Mouse (Mus musculus) gastrocnemius, adult 8-10 months (tissue): ENCODE results near the gene Il2rb. TPM values are rescaled to one million over a fixed set of nuclear protein-coding genes. Genes with fewer than 3 reads are reported as not detected.

Experiments used
- DNase-seq, 2 experiments: peaks; one replicate each; pipeline ENCODE4 v3.0.0; 2022; ENCODE audit warnings: low spot score in 2 of 2
- total RNA-seq, 4 experiments: library from RNA; stranded (reverse); gene quantifications; 2 replicates each; pipeline ENCODE4 v1.2.4; 2022

Il2rb gene
- not detected for total RNA-seq

DNA sequence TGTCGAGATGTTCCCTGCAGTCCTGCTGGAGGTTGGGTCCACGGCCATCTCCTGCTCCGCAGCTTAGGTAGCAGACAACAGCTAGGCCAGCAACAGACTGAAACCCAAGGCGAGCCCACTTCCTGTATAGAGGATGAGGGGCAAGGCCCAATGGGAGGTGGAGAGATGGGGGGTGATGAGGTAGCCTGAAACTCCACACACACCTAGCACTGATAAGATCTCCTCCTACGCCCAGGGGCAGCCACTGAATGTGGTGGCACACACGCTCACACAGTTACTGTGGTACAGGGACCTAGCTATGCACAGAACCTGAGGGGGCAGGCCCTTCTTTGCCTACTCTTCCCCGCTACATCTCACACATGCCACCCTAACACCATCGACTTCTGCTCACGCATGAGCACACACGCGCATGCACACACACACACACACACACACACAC lies at the start of gene Il2rb:
TSS of gene Il2rb (minus strand) at position 304 of the 439 bp plus-strand sequence.
- DNase-seq, result no peak

DNA sequence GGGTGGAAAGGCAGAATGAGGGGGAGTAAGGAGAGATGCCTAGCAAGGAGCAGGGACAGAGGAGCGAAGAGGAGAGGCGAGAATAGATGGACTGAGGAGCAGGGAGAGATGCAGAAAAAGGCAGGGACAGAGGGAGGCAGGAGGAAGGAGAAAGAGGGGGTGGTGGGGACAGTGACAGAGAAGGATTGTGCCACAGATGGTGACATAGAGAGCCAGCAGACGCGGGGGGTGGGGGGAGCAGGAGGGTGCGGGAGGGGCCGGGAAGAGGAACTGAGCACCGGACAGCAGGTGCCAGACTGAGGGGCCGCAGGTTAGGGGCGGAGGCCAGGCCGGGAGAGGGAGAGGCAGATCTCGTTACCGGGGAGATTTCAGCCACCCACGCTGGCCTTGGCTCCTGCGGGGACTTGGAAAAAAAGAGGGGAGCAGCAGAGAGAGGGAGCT lies 49.5 kb upstream of the Il2rb start, which contains the start of gene Sstr3:
TSS of gene Sstr3 (minus strand) at position 125 of the 441 bp plus-strand sequence.
- DNase-seq, result no peak

DNA sequence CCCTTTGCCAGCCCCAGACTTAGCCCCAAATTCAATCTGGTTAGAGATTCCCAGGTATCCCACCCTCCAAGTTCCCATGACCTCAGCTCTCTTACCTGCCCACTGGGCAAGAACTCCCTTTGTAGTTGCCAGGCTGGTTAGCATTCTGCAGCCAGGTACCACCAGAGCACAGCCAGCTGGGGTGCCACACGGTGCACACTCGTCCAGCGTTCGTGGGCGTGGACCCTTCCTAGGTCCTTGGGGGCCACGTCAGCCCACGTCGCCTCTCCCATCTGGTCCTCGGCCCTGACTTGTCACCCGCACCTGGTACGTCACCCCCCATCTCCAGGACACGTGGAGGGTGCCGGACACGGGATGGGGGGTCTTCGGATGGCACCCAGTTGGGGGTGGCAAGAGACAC lies 49.0 kb upstream of the Il2rb start:
- no peak for DNase-seq

DNA sequence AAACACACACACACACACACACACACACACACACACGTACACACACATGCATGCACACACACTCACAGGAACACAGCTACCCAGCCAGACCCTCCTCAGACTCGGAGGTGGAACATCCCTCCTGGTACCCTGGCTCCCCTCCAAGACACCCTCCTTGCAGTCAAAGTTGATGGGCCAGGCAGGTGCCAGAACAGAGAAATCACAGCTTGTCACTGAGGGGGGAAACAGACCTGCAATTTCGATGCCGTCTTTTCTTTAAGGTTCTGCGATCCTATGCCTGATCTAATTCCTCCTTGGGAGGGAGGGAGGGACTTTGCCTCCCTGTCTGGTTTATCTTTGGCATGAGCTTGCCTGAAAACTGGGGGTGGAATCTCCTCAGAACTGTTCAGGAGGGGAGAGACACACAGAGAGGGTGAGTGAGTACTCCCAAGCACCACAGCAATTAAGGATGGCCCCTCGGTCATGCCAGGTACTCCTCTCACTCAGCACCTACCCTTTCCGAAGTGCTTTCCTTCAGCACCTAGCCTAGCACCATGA lies 47.8 kb upstream of the Il2rb start:
- no peak for DNase-seq

DNA sequence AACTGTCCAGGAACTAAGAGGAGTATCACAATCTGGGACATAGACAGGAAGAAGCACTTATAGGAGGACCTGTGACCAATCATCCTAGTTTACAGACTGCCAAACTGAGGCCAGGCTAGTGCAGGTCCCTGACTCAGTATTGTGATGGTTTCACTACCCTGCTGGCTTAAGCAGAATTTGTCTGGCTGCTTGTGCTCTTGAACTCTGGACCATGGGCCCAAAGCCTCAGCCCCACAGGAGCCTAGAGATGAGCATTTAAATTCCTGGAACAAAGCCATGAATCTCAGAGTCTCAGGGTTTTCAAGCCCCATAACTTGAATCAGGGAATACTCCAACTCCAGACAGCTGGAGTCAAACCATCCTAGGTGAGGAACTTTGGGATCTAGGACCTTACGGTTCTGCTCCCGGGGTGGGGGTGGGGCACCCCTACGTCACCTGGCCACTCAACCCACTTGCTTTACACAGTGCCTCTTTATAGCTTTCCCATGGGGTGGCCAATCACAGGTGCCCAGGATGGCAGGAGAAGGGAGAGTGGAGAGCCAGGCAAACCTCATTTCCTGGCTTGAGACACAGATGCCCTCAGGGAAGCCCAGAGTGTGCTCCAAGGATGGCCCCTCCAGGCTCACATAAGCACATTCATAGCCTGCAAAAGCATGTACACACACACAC lies 47.2 kb upstream of the Il2rb start:
- DNase-seq, result no peak

DNA sequence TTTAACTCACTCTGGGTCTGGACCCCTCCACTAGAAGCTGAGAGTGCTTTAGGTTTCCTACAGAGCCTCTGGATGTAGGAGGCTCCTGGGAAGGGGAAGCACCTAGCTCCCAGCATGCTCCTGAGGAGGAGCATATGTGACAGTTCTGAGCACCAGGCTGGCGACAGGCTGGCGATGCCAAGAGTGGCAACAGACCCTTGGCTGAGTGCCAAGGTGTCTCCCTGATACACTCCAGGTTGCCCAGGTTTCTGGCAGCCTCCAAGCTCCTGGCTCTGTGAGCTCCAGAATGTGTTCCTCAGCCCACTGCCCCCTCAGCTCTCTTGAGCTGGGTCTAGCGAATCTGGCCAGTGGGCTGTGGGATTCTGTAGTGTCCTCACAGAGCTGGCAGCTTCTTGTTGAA lies 46.5 kb upstream of the Il2rb start:
- DNase-seq, result no peak

DNA sequence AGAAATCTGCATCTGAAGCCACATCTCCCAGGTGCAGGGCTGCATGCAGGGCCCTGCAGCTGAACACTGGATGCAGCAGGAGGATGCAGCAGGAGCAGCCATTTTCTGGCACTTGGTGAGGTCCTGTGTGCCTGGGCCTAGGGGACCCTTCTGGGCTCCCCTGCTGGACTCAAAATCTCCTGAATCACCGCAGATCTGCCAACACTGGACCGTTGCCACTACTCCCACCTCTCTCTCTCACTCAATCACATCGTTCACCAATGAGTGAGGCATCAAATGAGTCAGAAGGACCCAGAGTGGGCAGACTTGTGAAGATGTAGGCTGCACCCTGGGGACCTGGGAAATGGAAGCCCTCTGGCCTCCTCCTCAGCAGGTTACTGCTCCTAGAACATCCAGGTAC lies 46.0 kb upstream of the Il2rb start:
- DNase-seq, result no peak

DNA sequence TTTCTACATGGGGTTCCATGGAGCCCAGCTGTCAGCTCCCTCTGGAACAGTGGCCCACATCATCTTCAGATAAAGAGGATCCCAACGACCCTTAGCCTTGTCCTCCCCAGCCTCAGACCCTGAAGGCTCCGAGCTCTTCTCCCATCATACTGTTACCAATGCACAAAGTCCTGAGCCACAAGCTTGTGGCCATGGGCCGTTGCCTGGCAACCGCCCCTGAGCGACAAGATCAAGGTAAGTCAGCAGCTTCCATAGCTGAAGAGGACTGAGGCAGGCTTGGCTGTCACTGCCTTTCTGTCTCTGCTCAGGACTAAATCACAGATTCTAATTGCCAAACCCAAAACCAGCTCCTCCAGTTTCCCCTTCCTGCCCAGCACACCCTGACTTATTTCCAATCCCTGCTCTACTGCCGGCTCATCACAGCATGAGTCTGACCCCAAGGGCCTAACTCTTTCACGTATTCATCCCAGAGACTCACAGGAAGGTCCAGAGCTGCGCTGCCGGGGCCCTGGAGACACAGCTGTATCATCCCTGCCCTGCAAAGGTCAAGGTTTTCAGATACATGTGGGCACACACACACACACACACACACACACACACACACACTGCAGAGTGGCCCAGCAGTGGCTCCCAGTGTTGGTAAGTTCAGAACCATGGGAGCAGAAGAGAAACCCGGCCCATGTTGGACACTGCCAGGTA lies 40.8 kb upstream of the Il2rb start:
- DNase-seq, result no peak

DNA sequence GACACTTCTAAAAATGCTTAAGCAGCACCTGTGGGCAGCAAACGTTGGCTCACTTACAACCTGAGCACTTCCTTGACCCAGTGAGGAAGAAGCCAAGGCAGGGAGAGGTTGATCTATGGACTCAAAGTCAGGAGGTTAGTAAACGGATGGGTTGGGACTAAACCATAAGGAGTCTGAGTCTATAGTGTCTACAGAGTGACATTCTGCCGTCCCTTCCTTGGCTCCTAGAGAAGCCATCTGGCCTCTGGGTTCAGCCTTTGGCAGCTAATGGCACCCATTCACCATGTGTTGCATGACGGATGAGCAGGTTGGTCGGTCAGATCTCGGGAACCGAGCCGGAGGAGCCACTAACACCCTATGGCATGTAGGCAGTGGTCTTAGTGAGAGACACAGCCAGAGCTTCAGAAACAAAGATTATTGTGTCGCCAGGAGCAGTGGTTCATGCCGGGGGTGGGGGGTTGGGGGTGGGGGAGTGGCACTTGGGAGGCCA lies 38.3 kb upstream of the Il2rb start:
- DNase-seq, result no peak

DNA sequence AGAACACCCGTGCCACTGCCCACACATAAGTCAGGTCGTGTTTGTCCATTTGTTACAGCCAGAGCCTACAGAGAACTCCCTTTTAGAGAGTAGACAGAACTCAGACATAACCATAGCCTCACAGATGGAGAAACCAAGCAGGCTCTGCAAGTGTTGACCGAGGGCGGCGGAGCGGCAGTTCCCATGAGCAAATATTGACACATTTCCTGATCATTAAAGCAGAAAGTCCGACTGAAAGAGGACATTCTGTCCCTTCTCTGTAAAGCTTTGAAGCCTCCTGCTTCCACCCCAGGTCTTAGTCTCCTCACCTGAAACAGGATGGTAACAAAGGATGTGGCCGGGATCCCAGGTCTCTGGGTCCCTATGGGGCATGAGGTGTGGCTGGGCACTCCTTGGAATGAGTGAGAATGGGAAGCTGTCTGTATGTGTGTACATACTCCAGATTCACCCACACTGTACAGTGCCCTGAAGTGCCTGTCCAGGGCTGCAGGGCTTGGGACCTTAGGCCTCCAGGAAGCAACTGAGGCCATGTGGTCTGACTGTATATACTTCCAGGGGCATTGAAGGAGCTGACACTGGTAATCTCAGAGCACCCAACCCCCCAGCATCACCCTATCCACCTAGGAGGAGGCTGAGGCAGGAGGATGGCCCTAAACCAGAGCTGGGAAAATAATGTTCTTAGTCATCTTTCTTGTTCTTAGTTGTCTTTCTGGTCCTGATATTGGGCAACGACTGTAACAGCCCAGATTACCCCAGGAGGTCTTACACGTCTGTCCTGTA lies 37.7 kb upstream of the Il2rb start:
- DNase-seq, result no peak

DNA sequence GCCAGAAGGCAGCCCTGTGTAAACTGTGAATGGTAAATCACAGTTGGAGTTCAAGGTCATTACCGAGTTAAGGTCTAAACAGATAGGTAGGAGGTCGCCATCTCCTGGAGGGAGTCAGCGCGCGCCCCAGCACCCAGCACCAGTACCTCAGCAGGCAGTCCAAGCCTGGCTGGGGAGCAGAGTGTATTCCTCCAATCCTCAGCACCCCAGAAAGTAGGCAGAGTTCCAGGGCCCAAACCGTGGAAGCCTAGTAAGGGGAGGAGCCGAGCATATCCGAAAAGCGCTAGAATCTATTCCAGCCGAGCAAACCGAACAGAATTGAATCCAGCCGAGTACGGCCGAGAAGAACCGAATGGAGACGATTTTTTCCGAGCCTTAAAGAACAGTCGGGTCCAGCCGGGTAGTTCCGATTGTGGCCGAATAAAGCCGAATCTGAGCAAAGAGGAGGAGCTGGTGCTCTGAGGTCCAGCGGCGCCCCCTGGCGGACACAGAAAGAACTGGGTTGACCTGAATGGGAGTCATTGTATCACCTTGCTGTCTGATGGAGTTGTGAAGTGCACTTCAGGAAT lies 36.9 kb upstream of the Il2rb start:
- DNase-seq, result peak; percentile 97

DNA sequence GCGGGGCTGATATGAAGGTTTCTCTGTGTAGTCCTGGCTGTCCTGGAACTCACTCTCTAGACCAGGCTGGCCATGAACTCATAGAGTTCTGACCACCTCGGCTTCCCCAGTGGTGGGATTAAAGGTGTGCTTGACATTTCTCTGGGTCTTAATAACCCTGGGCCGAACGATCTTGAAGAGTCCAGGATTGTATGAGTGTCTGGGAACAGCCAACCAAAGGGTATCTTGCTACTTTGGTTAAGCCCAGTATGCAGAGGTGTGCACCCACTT lies 36.3 kb upstream of the Il2rb start:
- no peak for DNase-seq

DNA sequence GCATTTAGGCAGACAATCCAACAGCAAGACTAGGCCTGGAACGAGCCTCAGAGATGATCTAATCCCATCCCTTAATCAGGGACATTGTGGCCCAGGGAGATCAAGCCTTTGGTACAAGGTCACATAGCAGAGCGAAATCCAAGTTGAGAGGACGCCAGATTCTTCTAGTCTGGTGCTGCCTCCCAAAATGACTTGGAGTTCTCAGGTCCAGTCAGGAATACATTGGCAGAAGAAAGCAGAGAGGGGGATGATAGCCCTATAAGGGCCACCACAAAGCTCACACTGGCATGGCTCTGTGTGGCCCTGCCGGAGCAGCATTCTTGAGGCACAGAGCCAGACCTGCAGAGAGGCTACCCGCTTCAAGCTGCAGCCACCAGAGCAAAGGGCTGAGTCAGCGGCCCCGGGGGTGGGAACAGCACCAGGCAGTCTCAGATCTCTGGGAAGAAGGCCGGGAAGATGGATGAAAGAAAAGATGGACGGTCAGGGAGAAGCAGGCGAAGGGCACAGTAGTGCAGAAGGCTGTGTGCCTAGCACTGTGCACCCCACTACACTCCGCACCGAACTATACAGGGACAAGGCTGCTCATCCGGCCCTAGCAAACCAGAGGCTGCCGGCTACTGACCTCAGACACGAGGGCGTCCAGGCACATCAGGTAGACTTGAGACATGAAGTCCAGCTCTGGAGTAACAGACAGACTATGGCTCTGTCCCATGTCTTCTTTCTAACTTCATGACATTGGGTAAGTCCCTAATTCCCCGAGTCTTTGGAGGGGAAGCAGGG lies 35.8 kb upstream of the Il2rb start, which contains the start of gene C1qtnf6:
TSS of gene C1qtnf6 (minus strand) at position 746 of the 780 bp plus-strand sequence.
- peak; percentile 47 to 57 for DNase-seq

DNA sequence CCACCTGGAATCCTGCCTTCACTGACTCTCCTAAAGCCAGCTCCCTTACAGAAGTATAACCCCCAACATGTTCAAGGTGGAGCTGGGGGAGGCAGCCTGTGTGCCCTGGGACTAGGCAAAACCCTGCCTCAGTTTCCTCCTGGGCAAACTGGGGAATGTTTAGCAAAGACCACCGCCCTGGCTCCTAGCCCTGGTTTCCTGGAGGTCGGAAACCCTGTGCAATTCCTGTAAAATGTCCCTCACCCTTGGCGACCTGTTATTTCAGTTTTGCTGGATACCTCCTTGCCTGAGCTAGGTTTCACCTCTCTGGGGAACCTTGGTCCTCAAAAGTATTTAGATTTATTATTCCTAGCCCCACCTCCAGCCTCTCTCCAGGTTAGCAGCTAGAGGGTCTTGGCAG lies 35.1 kb upstream of the Il2rb start:
- no peak for DNase-seq

DNA sequence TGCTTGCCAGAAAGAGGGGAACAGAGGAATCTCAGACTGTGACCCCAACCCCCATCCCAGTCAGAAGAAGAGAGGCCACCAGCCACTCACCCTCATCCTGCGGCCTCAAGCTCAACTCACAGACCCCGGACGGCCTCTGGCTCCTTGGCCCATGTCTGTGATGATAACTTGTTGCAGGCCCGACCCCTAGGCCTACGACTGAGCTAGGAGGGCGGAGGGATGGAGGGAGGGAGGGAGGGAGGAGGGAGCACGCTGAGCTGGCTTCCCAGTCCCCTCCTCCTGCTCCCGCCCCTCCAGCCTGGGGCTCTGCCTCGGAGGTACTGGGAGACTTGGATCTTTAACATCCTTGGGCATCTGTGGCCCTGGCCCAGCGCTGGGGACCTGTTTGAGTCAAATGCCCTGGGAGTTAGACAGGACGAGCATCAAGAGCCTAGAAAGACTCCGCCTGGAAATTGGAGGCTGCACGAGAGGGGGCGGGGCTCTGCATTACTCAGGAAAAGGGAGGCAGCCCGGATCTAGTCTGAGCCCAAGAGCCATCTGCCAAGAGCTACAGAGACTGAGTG lies 34.4 kb upstream of the Il2rb start:
- DNase-seq, result peak; percentile 50 to 56

DNA sequence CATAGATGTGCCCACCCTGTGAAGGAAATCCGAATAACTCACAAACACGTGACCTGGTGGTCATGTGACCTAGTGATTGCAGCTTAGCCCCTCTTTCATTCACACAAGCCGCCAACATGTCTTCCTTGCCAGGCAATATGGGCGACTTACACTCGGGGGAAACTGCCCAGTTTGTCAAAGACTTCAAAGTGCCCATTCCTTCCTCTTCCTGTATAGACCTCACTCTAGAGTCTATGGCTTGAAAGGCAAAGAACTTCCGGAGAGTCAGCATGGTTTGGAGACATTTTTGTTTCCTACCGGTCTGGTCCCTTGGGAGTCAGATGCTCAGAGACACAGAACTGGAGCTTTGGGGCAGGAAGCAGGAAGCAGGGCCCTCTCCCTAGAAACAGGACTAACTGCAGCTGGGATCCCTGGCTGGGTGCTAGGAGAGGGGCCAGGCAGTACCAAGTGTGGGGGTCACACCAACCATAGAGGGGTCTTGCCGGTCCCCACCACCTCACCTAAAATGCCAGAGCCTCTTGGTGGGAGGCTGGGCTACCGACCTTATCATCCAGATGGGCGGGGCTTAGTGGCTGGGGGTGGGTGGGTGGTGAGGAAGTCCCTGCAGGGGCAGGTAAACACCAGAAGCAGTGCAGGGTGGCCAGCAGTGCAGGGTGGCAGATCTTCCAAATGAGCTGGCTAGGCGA lies 33.8 kb upstream of the Il2rb start:
- DNase-seq, result peak in 1 of 2 experiments; percentile 24

DNA sequence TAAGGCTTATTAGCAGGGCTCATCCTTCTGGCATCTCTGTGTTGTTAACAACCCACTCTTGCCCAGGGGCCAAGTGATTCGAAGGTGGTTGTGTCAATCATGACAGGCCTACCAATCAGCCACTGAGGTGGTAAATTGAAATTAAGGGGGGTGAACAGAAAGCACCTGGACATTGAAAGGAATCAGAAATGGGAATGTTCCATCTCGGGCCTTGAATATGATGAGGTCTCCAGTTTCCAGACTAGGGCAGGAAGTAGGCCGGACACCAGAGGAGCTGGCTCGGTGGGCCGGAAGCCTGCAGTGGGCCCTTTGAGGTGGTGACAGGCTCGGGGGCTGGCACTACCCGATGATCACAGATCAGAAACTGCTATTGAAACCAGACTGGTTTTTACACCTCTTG lies 32.9 kb upstream of the Il2rb start:
- no peak for DNase-seq

DNA sequence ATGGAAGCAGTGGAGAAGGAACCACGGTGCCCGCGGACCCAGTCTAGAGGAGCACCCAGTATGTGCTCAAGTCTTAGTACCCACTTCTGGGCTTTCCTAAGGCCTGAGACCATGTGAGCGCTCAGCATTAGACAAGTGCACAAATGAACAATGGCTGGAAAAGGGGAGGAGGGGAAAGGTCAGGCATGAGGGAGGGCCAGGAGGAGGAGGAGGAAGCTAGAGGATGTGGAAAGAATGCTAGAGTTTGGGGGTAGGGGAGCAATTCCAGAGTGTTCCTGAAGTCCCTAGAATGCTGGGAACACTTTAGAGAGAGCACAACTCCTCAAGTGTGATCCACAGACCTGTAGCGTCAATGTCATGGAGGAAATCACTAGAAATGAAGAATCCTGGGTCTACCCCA lies 29.1 kb upstream of the Il2rb start:
- DNase-seq, result no peak

DNA sequence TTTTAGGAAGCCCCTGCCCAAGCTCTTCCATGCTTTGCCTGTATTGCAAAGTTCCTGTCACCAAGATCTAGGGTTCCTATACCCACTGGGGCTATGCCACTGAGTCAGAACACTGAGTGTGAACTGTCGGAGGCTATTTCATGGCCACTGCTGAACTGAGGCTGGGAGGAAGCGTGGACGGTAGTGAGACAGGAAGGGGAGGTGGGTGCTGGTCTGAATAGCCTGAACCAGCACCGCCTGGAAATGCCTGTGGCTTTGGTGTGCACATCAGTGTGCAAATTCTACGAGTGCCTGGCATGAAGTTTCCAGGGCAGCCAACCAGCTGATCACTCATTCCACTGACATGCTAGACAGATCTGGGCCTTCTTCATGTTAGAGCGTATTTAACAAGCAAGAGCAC lies 26.8 kb upstream of the Il2rb start:
- DNase-seq, result no peak

DNA sequence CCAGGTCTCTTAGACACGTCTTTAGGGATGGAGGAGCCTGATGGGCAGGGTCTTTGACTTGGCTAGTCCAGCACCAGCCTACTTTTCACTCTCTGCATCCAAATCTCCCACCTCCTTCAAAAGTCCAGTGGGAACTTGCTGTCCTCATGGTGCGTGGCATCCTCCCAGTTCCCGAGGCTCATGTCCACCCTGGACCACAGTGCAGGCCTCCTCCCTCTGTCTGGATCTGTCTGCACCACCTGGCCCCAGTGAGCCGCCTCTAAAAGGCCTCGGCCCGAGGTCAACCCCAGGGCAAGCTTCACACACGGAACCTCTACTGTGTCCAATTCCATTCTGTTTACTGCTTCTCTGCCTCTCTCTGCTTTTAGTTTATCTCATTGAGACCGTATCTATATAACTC lies 26.3 kb upstream of the Il2rb start:
- no peak for DNase-seq
